Mouse (Mus musculus) kidney, adult 18-20 months (tissue): Measurements from ENCODE around the gene Ccdc51.
"Not testable (repeated sequence)": the region's sequence is repeated elsewhere in the genome, so short reads cannot be mapped to it uniquely, and the experiment has no call there.

Experiments used
- DNase-seq: peaks from one replicate; pipeline ENCODE4 v3.0.0; 2021

The Ccdc51 gene

DNA sequence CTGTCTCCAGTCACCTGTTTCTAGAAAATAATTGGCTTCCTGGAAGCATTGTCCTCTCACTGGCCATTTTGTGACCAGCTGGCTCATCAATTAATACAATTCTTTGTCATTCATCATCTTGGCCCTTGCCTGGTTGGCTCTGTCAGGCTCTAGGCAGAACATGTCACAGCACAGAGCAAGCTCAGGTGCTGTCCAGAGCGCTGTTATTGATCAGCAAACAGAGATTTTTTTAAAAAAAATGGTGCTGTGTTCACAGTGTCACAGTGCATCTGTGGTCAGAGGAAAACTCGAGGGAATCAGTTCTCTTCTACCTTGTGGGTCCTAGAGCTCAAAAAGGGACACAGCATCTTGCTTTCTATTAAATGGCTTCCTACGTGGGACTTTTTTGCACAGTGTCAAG is 43.2 kb downstream of the Ccdc51 start:
- DNase-seq = no peak

DNA sequence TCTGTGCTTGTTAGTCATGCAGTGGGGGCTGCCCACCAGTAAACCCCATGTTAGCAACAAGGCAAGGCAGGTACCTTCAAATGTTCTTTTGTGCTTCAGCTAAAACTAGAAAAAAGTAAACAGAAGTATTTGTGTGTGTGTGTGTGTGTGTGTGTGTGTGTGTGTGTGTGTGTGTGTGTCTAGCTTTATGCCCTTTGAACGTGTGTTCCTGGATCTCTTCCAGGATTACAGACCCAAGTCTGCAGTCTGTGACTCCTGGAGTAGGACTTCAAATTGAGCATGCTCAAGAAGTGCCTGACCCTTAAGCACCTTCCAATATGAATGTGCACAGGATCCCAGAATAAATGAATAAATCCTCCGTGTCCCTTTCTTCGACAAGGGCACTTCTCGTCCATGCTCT is 44.8 kb downstream of the Ccdc51 start:
- no peak for DNase-seq

DNA sequence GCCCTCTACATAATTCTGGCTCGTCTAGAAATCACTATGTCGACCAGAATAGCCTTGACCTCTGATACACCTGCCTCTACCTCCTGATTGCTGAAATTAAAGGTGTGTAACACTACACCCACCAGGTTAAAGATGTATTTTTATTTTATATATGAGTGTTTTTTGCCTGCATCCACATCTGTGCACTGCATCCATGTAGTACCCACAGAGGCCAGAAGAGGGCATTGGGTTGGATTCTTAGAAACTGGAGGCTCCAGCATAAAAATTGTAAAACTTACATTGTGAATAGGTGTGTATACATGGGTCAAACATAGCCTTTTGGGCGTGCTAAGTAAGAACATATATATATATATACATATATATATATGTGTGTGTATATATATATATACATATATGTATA is 45.9 kb downstream of the Ccdc51 start:
- no peak for DNase-seq

DNA sequence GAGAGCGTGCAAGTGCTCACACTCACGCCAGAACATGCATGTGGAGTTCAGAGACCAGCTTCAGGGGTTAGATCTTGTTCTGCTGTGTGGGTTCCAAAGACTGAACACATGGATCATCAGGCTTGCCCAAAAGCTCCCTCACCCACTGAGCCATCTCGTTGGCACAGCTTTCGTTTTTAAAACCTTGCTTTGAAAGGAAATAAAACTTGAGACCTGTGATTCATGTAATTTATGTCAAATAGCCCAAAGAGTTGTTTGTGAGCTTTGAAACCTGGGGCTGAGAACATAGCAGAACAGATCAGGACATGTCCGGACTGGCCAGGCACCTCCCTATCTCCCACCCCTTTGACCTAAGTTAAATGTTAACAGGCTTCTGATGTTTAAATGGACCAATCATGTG is 47.8 kb downstream of the Ccdc51 start:
- no peak for DNase-seq

DNA sequence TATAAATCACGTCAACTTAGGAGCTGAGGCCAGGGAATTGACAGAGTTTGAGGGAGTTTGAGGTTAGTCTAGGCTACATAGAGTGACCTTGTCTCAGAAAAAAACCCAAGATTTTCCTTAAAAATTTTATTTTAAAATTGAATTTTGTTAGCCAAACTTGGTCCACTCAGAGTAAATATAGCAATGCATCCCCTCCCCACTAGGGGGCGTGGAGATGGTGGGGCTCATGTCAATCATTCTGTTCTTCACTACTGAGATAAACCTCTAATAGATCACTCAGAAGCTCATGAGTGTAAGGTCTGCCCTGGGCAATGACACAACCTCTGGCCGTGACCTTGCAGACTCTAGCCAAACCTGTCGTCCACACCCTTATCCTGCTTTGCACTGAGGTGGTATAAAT is 58.1 kb downstream of the Ccdc51 start:
- not testable (repeated sequence) for DNase-seq
